Mouse (Mus musculus) CH12.LX (cell line): ENCODE results near the gene Trim47.
A peak's percentile ranks its signal among the peaks of the same experiment; 100 is the strongest.

Experiments used
- CTCF ChIP-seq, 2 experiments: IDR thresholded peaks in 1 of 2; conservative IDR thresholded peaks in 1 of 2; 2 replicates each; pipeline ENCODE4 v1.5.1; 2011 to 2012; ENCODE audit warnings: low read depth in 2 of 2, low read length in 2 of 2, improper control_type of control experiment in 1 of 2, inconsistent platforms in 1 of 2, mild to moderate bottlenecking in 1 of 2, moderate library complexity in 1 of 2
- EP300 ChIP-seq: IDR thresholded peaks from 2 replicates; pipeline ENCODE4 v1.6.1; 2011; ENCODE audit warnings: low read length, improper control_type of control experiment
- MAFK ChIP-seq: IDR thresholded peaks from 2 replicates; pipeline ENCODE4 v1.6.1; 2011; ENCODE audit warnings: low read length, improper control_type of control experiment; ENCODE audit not compliant: insufficient replicate concordance
- MEF2A ChIP-seq: IDR thresholded peaks from 2 replicates; pipeline ENCODE4 v1.6.1; 2014; ENCODE audit warnings: low read depth, mild to moderate bottlenecking, inconsistent platforms, low read length, improper control_type of control experiment, borderline replicate concordance
- MXI1 ChIP-seq: IDR thresholded peaks from 2 replicates; pipeline ENCODE4 v1.6.1; 2011; ENCODE audit warnings: mild to moderate bottlenecking, low read depth, low read length, improper control_type of control experiment
- POLR2A ChIP-seq: IDR thresholded peaks from 2 replicates; pipeline ENCODE4 v1.6.1; 2011; ENCODE audit warnings: low read depth, mild to moderate bottlenecking, improper control_type of control experiment, low read length
- TBP ChIP-seq: conservative IDR thresholded peaks from 2 replicates; pipeline ENCODE4 v1.6.1; 2011; ENCODE audit warnings: low read depth, low read length, improper control_type of control experiment
- ZNF384 ChIP-seq: IDR thresholded peaks from 2 replicates; pipeline ENCODE4 v1.6.1; 2012; ENCODE audit warnings: low read depth, low read length, improper control_type of control experiment, inconsistent platforms

DNA sequence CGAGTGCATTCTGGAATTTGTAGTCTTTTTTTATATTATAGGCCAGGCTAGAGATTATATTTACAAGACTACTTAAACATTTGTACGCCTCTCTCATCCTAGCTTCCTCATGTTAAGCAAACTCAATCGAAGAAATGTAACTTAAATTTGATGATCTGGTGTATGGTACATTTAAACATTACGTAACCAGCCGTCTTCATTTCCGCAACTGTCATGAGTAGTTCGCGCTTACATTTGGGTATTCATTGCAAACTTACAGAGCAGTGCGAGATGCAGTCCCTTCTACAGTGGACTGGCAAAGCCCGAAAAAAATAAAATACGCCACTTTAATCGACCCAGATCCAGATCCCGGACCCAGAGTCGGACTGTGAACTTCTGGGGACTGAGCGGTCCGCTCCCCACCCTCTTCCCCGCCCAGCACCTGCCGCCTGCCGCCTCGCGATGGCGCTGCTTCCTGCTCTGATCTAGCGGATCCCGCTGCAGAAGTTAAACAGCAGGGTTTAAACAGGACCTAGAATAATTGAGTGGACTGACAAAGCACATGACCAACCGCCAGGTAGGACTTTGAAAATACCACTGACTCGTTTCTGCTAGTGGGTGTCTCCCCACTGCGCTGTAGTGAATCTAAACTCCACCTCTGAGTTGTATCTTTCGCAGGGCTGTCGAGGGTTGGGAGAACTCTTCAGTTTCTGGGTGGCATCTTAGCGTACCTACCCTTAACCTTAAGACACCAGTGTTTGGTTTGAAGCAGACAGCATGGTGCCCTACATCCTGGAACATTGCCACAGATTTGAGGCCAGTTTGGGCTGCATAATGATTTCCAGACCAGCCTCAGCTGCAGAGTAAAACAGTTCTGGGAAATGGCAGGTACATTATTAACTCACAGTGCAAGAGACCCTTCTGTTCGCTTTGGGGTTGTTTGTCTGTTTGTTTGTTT is 39.5 kb downstream of the Trim47 start:
- TF ChIP-seq ZNF384 (0 out of 2 replicates have a peak, but pooled peaks have one; percentile 22), CTCF (conservative IDR thresholded peaks at IDR 0.05 in 1 of 2, IDR thresholded peaks at IDR 0.05 in 1 of 2; ENCODE audit: low read depth in 2 of 2, low read length in 2 of 2) (peak; percentile 8 to 94; a peak in 2 of 4 replicates), MAFK (no peak), TBP (no peak), MXI1 (peak; percentile 87), EP300 (no peak), MEF2A (peak; percentile 52; the same call in 1 of the 2 replicates), POLR2A (peak; percentile 66)
